Mouse (Mus musculus) kidney, postnatal 4 days (tissue): Measurements from ENCODE around the gene Sec14l5.

Source experiments
- DNase-seq, 2 experiments: peaks; one replicate each; pipeline ENCODE4 v3.0.0; 2021; ENCODE audit warnings: mixed read lengths in 2 of 2

Gene Sec14l5

DNA sequence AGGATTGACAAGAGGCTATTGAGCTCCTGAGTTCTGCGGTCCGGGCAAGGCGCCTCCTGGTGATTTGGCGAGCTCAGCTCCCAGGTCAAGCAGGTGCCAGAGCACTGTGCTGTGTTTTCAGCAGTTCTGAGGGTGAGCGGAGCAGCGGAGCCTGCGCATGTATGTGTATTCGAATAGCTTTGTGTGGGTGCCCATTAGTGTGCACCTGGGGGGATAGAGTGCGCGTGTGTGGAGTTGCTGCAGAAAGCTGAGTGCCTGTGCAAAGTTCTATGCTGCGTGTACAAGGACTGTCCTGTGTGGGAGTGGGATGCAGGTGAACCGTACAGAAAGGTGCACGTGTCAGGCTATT, at the start of gene Sec14l5:
Gene Sec14l5 (plus strand): TSS at position 73 of the 349 bp plus-strand sequence.
- DNase-seq = no peak

DNA sequence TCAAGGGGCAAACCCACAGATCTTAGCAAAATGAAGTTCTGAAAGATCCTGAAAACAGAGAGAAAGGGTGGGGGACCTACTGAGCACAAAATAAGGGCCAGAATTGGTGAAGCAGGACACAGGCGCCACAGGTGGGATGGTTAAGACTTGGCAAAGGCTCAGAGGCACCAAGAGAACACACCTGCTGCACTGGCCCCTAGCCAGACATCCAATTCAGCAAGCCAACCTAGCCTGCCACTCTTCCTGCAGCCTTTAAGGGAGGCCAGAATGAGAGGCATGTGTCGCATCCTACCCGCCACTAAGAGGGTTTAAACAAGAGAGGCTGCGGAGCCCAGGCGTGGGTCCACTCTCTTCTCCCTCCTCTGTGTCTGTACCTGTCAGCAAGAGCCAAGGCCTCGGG, 45.9 kb upstream of the Sec14l5 start:
- DNase-seq = no peak

DNA sequence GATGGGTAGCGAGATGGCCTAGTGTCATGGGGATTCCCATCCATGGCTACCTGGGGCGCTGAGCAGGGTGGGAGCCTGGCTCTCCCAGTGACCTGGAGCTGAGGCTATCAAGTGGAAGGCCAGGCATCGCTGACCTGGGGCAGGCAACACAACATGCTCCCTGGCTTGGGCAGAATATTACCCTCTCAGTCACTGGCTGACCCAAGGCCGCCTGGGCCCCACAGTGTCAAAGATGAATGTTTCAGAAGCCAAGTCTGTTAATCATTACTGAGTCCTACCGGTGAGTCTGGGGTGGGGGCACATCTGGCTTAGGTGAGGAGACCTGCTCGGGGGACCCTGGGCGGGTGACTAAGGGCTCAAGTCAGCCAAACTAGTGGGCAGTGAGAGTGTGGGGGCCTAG, 37.0 kb upstream of the Sec14l5 start:
- DNase-seq = peak; percentile 18 to 39

- DNase-seq = no peak
Observed at GRCm38 (mm10) chr16:5111021-5111420, 35.9 kb upstream of the Sec14l5 start.

GRCm38 (mm10) chr16:5113002-5113550, 33.8 kb upstream of the Sec14l5 start:
- no peak for DNase-seq

DNA sequence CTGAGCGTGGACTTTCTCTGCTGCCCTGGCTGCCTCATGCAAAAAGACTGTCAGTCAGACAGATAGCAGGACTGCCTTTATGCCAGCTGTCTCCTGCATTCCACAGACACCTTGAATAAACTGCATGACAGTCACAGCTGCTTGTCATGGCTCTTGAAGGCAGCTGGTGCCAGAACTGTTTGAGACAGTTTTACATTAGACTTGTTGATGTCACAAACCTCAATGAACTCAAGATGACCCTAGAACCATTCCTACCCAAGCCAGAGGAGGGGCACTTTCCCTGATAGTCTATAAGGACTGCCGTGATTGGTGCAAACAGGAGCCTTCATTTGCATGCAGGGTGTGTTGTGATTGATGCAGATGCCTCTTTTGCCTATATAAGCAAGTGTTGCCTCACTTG, 33.3 kb upstream of the Sec14l5 start:
- DNase-seq = no peak

GRCm38 (mm10) chr16:5119385-5119784, 27.5 kb upstream of the Sec14l5 start:
- peak in 1 of 2 experiments; percentile 50 for DNase-seq

DNA sequence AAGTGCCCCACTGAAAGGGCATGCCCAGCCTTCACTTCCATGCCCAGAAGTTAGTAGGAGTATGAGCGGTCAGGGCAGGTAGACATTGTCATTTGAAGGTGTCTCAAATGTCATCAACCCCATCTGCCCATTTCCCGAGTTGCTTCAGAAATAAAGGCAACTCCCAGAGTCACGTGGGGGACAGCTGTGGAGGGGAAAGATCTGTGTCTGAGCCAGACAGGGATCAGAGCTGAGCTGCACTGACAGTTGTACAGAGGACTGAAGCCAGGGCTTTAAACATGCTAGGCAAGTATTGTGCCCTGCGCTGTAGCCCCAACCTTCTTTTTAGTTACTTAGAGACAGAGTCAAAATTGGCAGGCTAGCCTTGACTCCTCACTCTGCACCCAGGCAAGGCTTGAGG, 27.1 kb upstream of the Sec14l5 start:
- DNase-seq = no peak

- no peak for DNase-seq
Observed at GRCm38 (mm10) chr16:5123476-5123875, 23.4 kb upstream of the Sec14l5 start.

DNA sequence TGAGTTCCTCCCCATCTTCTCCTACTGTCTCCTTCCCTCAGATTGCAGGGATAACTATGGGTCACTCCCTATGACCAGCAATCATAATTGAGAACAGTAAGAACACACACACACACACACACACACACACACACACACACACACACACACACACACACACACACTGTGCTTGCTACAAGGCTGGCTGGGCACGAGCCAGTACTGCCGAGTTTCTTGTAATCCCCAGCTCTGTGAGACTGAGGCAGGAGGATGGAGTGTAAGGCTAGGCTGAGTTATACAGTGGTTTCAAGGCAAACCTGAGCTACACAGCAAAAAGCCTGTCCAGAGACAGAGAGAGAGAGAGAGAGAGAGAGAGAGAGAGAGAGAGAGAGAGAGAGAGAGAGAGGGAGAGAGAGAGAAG, 16.7 kb upstream of the Sec14l5 start:
- DNase-seq = no peak

DNA sequence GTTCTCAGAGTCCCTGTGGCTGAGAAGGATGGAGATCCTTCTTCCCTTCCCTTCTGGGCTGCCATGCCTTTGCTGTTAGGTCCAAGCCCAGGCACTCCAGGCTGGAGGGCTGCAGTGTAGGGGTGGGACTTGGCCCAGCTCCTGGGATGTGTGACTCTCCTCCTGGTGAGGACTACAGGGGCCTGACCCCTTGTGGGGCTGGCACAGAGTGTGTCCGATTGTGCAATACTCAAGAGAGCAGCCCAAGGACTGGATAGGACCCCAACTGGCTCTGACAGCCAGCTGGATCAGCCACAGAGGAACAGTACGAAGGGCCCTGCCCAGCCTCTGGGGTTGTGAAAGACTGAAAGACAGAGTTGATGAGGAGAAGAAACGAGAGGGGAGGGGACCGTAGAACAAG, 16.1 kb upstream of the Sec14l5 start:
- peak; percentile 16 to 37 for DNase-seq

- DNase-seq = no peak
Observed at GRCm38 (mm10) chr16:5131251-5131922, 15.5 kb upstream of the Sec14l5 start.

- peak; percentile 78 to 87 for DNase-seq
Observed at GRCm38 (mm10) chr16:5132401-5132801, 14.5 kb upstream of the Sec14l5 start, which contains the start of gene Ppl. Gene Ppl (minus strand): TSS chr16:5132421.

- peak; percentile 23 to 56 for DNase-seq
Observed at GRCm38 (mm10) chr16:5134623-5135330, 12.1 kb upstream of the Sec14l5 start.

- no peak for DNase-seq
Observed at GRCm38 (mm10) chr16:5135551-5136261, 11.2 kb upstream of the Sec14l5 start.

DNA sequence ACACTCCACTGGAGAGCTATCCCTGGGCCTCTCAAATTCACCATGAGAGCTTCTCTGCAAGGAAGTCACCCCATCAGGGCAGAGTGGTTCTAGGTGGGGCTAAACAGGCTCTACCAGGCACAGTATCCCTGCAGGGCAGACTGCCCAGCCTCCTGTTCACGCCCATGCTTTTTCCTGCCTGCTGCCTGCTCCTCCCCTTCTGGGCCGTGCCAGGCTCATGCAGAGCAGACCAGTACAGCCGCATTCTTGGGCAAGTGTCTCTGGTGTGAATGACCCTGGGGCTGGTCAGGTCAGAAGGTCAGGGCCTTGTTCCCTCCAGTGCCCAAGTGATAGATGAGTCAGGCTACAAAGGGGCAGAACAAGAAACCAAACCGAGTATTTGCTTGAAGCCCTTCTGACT, 10.4 kb upstream of the Sec14l5 start:
- DNase-seq = peak; percentile 40 to 61

GRCm38 (mm10) chr16:5137006-5137540, 9.8 kb upstream of the Sec14l5 start:
- no peak for DNase-seq

- peak; percentile 58 to 67 for DNase-seq
Observed at GRCm38 (mm10) chr16:5139741-5140140, 7.2 kb upstream of the Sec14l5 start.

DNA sequence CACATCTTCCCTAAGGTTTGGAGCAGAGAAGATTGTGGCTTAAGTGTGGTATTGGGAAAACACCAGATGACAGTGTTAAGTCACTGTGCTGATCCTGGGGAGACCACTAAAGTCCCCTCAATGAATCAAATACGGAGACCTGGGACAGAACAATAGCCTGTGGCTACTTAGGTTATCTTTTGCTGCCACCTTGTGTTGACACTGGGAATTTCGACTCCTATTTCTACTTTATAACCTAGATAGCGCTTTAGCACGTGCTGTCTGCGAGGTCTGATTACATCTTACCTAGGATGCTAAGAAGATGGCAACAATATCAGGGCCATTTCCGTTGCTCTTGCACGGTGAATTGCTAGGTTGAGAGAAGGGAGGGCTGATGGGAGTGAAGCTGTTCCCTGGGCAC, 1.3 kb upstream of the Sec14l5 start:
- peak; percentile 73 to 78 for DNase-seq

- peak; percentile 82 to 87 for DNase-seq
Observed at GRCm38 (mm10) chr16:5146367-5147036, 407 bp upstream of the Sec14l5 start.

DNA sequence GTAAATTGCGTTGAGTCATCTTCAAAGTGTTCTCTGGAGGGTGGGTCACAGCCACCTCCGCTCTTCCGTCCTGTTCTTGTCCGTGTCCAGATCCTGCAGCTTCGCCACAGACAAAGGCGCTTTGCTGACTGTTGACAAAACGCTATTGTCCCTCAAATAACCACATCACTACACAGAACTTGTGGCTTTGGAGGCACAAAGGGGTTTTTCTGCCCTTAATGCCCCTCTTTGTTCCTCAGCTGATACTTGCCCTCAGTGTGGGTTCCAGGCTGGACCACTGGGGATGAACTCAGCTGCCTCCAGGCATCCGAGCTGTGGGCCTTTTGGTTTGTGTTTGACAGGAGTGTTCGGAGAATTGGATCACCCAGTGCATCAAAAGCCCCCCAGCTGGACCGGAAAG, 3.6 kb downstream of the Sec14l5 start:
- no peak for DNase-seq

DNA sequence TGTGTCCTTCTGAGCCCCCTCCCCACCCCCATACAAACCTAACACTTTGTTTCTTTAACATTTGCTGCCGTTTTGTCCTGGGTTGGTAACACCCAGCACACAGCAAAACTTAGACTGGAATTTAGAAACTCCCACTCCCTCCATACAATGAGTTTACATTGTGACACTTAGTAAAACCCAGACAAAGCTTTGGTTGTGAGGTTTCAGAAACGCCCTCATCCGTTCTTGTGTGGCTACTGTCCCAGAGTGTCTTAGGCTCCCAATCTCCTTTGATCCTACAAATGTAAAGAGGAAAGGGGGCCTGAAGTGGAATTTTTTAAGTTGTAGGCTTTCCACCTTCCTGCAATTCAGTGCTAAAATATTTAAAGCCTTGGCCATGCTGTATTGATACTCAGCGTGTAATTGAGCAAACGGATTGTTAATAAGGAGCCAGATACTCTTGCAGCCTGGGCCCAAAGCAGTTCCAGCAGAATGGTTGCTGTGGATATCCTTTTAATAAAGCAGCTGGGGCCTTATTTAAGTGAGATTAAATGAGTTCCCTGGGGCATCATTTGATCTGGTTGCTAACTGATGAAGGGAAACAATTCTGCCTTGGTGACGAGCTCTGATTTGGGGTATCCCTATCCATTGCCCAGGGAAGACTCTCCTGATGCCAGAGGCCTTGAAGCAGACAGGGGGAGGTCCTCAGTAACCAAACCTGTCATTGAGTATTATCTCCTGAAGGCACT, 6.6 kb downstream of the Sec14l5 start:
- DNase-seq = no peak
